Mouse (Mus musculus): Measurements from ENCODE around the gene Dolk. TPM values are rescaled to one million over a fixed set of nuclear protein-coding genes. Genes with fewer than 3 reads are reported as not detected.

The Dolk gene
- polyA plus RNA-seq, 1 experiment from 2014 or later = 21.5 TPM

DNA sequence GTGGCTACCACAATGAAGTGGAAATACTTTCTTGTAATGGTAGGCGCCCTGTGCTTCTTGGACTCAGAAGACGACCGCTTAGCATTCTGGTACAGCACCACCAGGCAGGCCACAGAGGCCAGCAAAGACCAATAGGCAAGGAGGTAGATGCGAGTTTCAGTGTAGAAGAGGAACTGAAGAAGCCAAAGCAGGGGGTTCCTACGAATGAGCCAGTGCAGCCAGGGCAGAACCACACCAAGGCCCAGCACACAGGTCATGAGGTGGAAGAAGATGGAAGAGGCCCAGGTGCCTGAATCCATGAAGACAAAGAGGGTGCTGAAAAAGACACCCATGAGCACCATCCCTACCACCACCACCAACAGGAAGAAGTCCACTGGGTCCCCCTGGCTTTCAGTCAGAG, 1.1 kb downstream of the Dolk start:
- Histone ChIP-seq H3K4me1 (ENCODE audit: control insufficient read depth, insufficient read depth, low read length) (no peaks in the 10 kb centered on the region), H3K4me2 (ENCODE audit: low read depth, low read length) (no peak overlapping the region), H3K4me3 (ENCODE audit: low read depth, low read length) (no peak overlapping the region; the same call in 1 of the 2 replicates), H3K9me3 (replicated peaks; ENCODE audit: control insufficient read depth, low read length) (no peaks in the 10 kb centered on the region), H3K27ac (replicated peaks; ENCODE audit: low read depth, low read length) (no peak overlapping the region), H3K36me3 (replicated peaks; ENCODE audit: control insufficient read depth, insufficient read depth, low read depth, low read length) (no peaks in the 10 kb centered on the region), H3K27me3 (ENCODE audit: control insufficient read depth, insufficient read depth, low read length) (no peaks in the 10 kb centered on the region), H3K9ac (replicated peaks; ENCODE audit: low read length) (no peak overlapping the region; the same call in 1 of the 2 replicates)
- ATAC-seq (replicated peaks; ENCODE audit: insufficient number of reproducible peaks, low FRiP score, low TSS enrichment, low read depth) = no peak
- DNase-seq (ENCODE audit: low spot score) = no peak
- 91% methylated on average over 5 of the region's 5 CpGs for WGBS

DNA sequence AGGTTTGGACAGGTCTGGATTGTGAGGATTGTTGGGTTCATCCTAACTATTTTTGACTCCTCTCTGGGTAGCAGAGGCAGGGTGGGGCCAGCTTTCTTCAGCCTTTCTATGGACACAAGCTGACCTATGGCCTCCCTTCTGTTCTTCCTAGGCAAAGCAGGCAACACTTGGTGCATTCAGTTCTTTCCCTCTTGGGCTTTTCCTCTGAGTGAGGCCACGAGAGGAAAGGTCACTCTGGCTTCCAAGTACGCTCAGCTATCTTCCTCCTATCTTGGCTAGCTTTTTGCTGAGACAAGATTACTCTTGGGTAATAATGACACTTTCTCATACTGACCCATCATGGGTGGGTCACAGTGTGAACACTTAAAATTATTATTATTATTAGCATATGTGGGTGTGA, 2.9 kb downstream of the Dolk start:
- Histone ChIP-seq H3K4me1 (ENCODE audit: control insufficient read depth, insufficient read depth, low read length) (no peaks in the 10 kb centered on the region), H3K9me3 (replicated peaks; ENCODE audit: control insufficient read depth, low read length) (no peaks in the 10 kb centered on the region), H3K36me3 (replicated peaks; ENCODE audit: control insufficient read depth, insufficient read depth, low read depth, low read length) (no peaks in the 10 kb centered on the region), H3K9ac (replicated peaks; ENCODE audit: low read length) (no peak overlapping the region), H3K27ac (replicated peaks; ENCODE audit: low read depth, low read length) (no peak overlapping the region), H3K4me2 (ENCODE audit: low read depth, low read length) (no peak overlapping the region), H3K4me3 (ENCODE audit: low read depth, low read length) (no peak overlapping the region), H3K27me3 (ENCODE audit: control insufficient read depth, insufficient read depth, low read length) (no peaks in the 10 kb centered on the region)
- 83% methylated on average over 2 of the region's 2 CpGs for WGBS
- DNase-seq (ENCODE audit: low spot score) (no peak), ATAC-seq (replicated peaks; ENCODE audit: insufficient number of reproducible peaks, low FRiP score, low TSS enrichment, low read depth) (no peak)

DNA sequence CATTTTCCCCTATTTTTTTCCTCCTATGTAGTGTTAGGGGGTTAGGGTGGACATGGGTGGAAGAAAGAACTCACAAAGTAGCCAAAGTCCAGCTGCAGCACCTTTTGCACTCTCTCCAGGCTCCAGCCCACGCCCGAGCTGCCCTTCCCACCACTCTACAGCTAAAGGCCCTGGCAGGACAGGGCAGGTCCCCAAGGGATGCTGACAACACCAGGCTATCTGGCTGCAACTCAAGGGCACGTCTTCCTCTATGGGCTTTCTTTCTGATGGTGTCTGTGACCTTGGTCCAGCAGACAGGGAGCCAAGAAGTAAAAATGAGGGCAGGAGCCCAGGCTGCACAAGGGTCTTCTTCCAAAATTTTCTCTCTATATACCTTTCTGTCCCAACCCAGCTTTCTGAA, 4.5 kb downstream of the Dolk start:
- no peak for ATAC-seq (replicated peaks; ENCODE audit: insufficient number of reproducible peaks, low FRiP score, low TSS enrichment, low read depth)
- Histone ChIP-seq H3K9ac (replicated peaks; ENCODE audit: low read length) (no peak overlapping the region), H3K9me3 (replicated peaks; ENCODE audit: control insufficient read depth, low read length) (no peaks in the 10 kb centered on the region), H3K27ac (replicated peaks; ENCODE audit: low read depth, low read length) (no peak overlapping the region), H3K27me3 (ENCODE audit: control insufficient read depth, insufficient read depth, low read length) (no peaks in the 10 kb centered on the region), H3K4me3 (ENCODE audit: low read depth, low read length) (no peak overlapping the region), H3K36me3 (replicated peaks; ENCODE audit: control insufficient read depth, insufficient read depth, low read depth, low read length) (no peaks in the 10 kb centered on the region), H3K4me1 (ENCODE audit: control insufficient read depth, insufficient read depth, low read length) (no peaks in the 10 kb centered on the region), H3K4me2 (ENCODE audit: low read depth, low read length) (no peak overlapping the region)
- DNase-seq (ENCODE audit: low spot score) = no peak
- WGBS = 82% methylated on average over 3 of the region's 3 CpGs

DNA sequence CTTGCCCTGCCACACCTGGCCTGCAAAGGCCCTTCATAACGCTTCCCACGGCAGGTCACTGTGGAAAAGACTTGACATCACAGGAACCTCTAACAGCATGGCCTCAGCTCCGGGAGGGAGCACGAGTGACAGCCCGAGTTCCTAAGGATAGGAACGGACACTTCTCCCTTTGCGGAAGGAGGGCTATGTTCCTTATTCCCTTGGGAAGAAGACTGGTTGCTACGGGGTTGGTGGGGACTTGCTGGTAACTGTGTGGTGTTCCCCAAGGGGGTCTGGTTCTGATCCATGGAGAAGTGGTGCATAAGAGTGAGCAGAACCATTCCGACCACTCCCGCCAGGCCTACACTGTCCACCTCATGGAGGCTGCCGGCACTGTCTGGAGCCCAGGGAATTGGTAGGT, 5.4 kb downstream of the Dolk start, which contains the start of gene Gm28038:
Gene Gm28038 (plus strand): TSS at position 301 of the 400 bp plus-strand sequence.
- H3K4me3 ChIP-seq (ENCODE audit: low read depth, low read length) = no peak within 1 kb of the TSS
- ATAC-seq (replicated peaks; ENCODE audit: insufficient number of reproducible peaks, low FRiP score, low TSS enrichment, low read depth) = no peak

DNA sequence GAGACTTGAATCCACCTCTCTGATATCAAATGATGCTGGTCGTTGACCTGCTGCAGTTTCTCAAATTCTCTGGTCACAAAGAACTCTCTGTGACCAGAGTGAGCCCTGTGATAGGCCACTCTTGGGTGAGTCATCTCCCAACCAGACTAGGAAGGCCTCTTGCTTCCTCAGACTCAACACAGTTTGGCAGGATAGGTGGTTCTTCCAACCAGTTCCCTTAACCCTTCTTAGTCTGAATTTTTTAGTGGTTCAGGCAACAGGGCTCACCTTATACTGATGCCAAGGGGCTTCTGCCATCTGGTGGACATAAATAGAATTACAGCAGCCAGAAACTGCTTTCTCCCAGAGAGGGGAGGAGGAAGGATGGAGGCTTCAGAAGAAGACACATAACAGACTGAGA, 16.0 kb downstream of the Dolk start:
- H3K27ac ChIP-seq (replicated peaks; ENCODE audit: low read depth, low read length) = no peak overlapping the region
- no peak overlapping the region for H3K4me2 ChIP-seq (ENCODE audit: low read depth, low read length)
- H3K4me1 ChIP-seq (ENCODE audit: control insufficient read depth, insufficient read depth, low read length) = peaks cover 4% of the 10 kb centered on the region; the same call in 1 of the 2 replicates
- WGBS = 30% methylated on average over 1 of the region's 1 CpGs
- no peak overlapping the region for H3K4me3 ChIP-seq (ENCODE audit: low read depth, low read length)
- no peaks in the 10 kb centered on the region for H3K27me3 ChIP-seq (ENCODE audit: control insufficient read depth, insufficient read depth, low read length)
- no peaks in the 10 kb centered on the region for H3K9me3 ChIP-seq (replicated peaks; ENCODE audit: control insufficient read depth, low read length)
- no peaks in the 10 kb centered on the region for H3K36me3 ChIP-seq (replicated peaks; ENCODE audit: control insufficient read depth, insufficient read depth, low read depth, low read length)
- no peak overlapping the region for H3K9ac ChIP-seq (replicated peaks; ENCODE audit: low read length)
- ATAC-seq (replicated peaks; ENCODE audit: insufficient number of reproducible peaks, low FRiP score, low TSS enrichment, low read depth) (peak; percentile 63), DNase-seq (ENCODE audit: low spot score) (peak; percentile 81)

More for the DNA sequence above, 5.4 kb downstream of the Dolk start, which contains the start of gene Gm28038:
- H3K4me1 ChIP-seq (ENCODE audit: control insufficient read depth, insufficient read depth, low read length) = no peaks in the 10 kb centered on the region
- no peak for DNase-seq (ENCODE audit: low spot score)
- no peaks in the 10 kb centered on the region for H3K36me3 ChIP-seq (replicated peaks; ENCODE audit: control insufficient read depth, insufficient read depth, low read depth, low read length)
- no peak within 1 kb of the TSS for H3K27ac ChIP-seq (replicated peaks; ENCODE audit: low read depth, low read length)
- no peaks in the 10 kb centered on the region for H3K27me3 ChIP-seq (ENCODE audit: control insufficient read depth, insufficient read depth, low read length)
- no peaks in the 10 kb centered on the region for H3K9me3 ChIP-seq (replicated peaks; ENCODE audit: control insufficient read depth, low read length)
- H3K9ac ChIP-seq (replicated peaks; ENCODE audit: low read length) = no peak within 1 kb of the TSS
- no peak within 1 kb of the TSS for H3K4me2 ChIP-seq (ENCODE audit: low read depth, low read length)
- 91% methylated on average over 11 of the region's 11 CpGs for WGBS

DNA sequence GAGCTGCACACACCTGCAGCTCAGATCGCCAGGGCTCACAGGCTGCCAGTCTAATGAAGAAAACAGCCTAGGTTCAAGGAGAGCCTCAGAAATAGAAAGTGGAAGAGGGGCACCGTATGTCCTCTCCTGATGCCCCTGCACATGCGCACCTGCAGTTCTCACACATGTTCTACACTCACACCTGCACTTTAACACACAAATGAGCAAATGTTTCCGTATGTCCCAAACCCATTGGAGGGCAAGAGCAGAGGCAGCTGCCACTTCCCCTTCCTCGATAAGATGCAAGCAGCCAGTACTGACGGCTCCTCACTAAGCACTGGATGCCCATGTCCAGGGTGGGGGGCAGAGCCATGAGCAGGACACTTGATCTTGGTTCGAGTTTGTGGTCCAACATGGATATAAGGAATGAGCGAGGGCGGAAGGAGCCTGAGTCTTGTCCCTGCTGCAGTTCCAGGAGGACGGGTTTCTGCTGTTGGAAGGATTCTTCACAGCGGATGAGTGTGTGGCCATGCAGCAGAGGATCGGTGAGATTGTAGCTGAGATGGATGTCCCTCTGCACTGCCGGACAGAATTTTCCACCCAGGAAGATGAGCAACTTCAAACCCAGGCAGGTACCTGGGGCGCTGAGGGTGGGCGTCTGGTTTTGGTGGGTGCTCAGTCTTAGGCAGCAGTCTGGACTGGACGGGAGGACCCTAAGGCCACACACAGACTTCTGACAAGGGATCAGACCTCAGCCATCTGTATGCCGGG, 16.7 kb downstream of the Dolk start:
- Histone ChIP-seq H3K27me3 (ENCODE audit: control insufficient read depth, insufficient read depth, low read length) (no peaks in the 10 kb centered on the region), H3K4me2 (ENCODE audit: low read depth, low read length) (no peak overlapping the region), H3K9ac (replicated peaks; ENCODE audit: low read length) (no peak overlapping the region), H3K4me1 (ENCODE audit: control insufficient read depth, insufficient read depth, low read length) (peaks cover 4% of the 10 kb centered on the region; the same call in 1 of the 2 replicates), H3K36me3 (replicated peaks; ENCODE audit: control insufficient read depth, insufficient read depth, low read depth, low read length) (no peaks in the 10 kb centered on the region), H3K27ac (replicated peaks; ENCODE audit: low read depth, low read length) (no peak overlapping the region), H3K9me3 (replicated peaks; ENCODE audit: control insufficient read depth, low read length) (no peaks in the 10 kb centered on the region), H3K4me3 (ENCODE audit: low read depth, low read length) (no peak overlapping the region)
- DNase-seq (ENCODE audit: low spot score) (no peak), ATAC-seq (replicated peaks; ENCODE audit: insufficient number of reproducible peaks, low FRiP score, low TSS enrichment, low read depth) (no peak)
- WGBS = 87% methylated on average over 17 of the region's 17 CpGs

DNA sequence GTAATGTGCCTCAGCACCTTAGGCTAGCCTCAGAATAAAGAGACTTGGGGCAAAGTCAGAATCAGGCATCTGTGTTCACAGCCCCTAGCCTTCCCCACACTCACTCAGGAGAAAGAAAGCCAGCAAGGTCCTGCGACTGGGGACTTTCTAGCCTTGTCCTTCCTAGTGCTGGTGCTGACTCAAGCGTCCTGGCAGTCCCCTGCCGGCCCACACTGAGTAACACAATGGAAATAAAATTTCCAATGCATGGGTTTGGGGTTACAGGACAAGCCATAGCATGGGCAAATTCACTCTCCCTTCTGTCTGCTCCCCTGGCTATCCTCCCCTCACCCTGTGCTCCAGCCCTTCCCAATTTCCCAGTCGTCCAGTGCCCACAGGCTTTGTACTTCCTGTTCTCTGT, 17.8 kb downstream of the Dolk start:
- H3K27me3 ChIP-seq (ENCODE audit: control insufficient read depth, insufficient read depth, low read length) = no peaks in the 10 kb centered on the region
- no peak for ATAC-seq (replicated peaks; ENCODE audit: insufficient number of reproducible peaks, low FRiP score, low TSS enrichment, low read depth)
- no peaks in the 10 kb centered on the region for H3K36me3 ChIP-seq (replicated peaks; ENCODE audit: control insufficient read depth, insufficient read depth, low read depth, low read length)
- 57% methylated on average over 4 of the region's 4 CpGs for WGBS
- H3K9ac ChIP-seq (replicated peaks; ENCODE audit: low read length) = no peak overlapping the region
- no peaks in the 10 kb centered on the region for H3K9me3 ChIP-seq (replicated peaks; ENCODE audit: control insufficient read depth, low read length)
- H3K4me3 ChIP-seq (ENCODE audit: low read depth, low read length) = no peak overlapping the region
- DNase-seq (ENCODE audit: low spot score) = no peak
- H3K4me1 ChIP-seq (ENCODE audit: control insufficient read depth, insufficient read depth, low read length) = peaks cover 4% of the 10 kb centered on the region; the same call in 1 of the 2 replicates
- H3K4me2 ChIP-seq (ENCODE audit: low read depth, low read length) = no peak overlapping the region
- H3K27ac ChIP-seq (replicated peaks; ENCODE audit: low read depth, low read length) = no peak overlapping the region

DNA sequence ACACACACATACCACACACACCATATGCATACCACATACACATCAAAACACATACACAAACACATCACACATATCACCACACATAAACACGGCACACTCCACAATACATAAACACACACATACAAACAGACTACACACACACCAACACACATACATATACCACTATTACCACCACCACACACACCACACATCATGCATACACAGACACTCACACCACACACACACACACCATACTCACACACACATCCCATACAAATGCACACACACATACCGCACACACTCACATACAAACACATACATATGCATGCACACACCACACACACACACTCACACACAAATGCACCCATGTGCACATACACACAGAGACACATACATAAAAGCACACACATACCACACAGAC, 18.7 kb downstream of the Dolk start:
- Histone ChIP-seq H3K4me3 (ENCODE audit: low read depth, low read length) (no peak overlapping the region), H3K9me3 (replicated peaks; ENCODE audit: control insufficient read depth, low read length) (no peaks in the 10 kb centered on the region), H3K27ac (replicated peaks; ENCODE audit: low read depth, low read length) (no peak overlapping the region), H3K27me3 (ENCODE audit: control insufficient read depth, insufficient read depth, low read length) (no peaks in the 10 kb centered on the region), H3K36me3 (replicated peaks; ENCODE audit: control insufficient read depth, insufficient read depth, low read depth, low read length) (no peaks in the 10 kb centered on the region; the same call in 1 of the 2 replicates), H3K4me2 (ENCODE audit: low read depth, low read length) (no peak overlapping the region), H3K4me1 (ENCODE audit: control insufficient read depth, insufficient read depth, low read length) (peaks cover 4% of the 10 kb centered on the region; the same call in 1 of the 2 replicates), H3K9ac (replicated peaks; ENCODE audit: low read length) (no peak overlapping the region)
- WGBS = 91% methylated on average over 2 of the region's 2 CpGs
- no peak for ATAC-seq (replicated peaks; ENCODE audit: insufficient number of reproducible peaks, low FRiP score, low TSS enrichment, low read depth)
- no peak for DNase-seq (ENCODE audit: low spot score)

Measured in embryonic facial prominence, embryonic 11.5 days (tissue).